Mouse (Mus musculus): Measurements from ENCODE around the gene Atp13a1.

The Atp13a1 gene

GRCm38 (mm10) chr8:69808094-69808863, 17.3 kb downstream of the Atp13a1 start, which contains the start of gene Gmip:
Gmip (plus strand) TSS chr8:69808679.
- Histone ChIP-seq H3K27me3 (ENCODE audit: control insufficient read depth, insufficient read depth, low read length, poor library complexity, severe bottlenecking) (no peaks in the 10 kb centered on the region), H3K36me3 (ENCODE audit: control insufficient read depth, insufficient read depth, low read length, poor library complexity, severe bottlenecking) (peaks cover 20% of the 10 kb centered on the region)
- DNase-seq (ENCODE audit: low read depth, low spot score) = peak; percentile 91

- DNase-seq (ENCODE audit: low read depth, low spot score) = peak; percentile 72
- peaks cover 23% of the 10 kb centered on the region for H3K36me3 ChIP-seq (ENCODE audit: control insufficient read depth, insufficient read depth, low read length, poor library complexity, severe bottlenecking)
- no peaks in the 10 kb centered on the region for H3K27me3 ChIP-seq (ENCODE audit: control insufficient read depth, insufficient read depth, low read length, poor library complexity, severe bottlenecking)
These were observed 18.0 kb downstream of the Atp13a1 start for GRCm38 (mm10) chr8:69808864-69809403.

- no peak for DNase-seq (ENCODE audit: low read depth, low spot score)
These were observed 18.9 kb downstream of the Atp13a1 start for GRCm38 (mm10) chr8:69809820-69810219.

GRCm38 (mm10) chr8:69814881-69815280, 23.9 kb downstream of the Atp13a1 start:
- no peak for DNase-seq (ENCODE audit: low read depth, low spot score)
- Histone ChIP-seq H3K36me3 (ENCODE audit: control insufficient read depth, insufficient read depth, low read length, poor library complexity, severe bottlenecking) (peaks cover 37% of the 10 kb centered on the region), H3K27me3 (ENCODE audit: control insufficient read depth, insufficient read depth, low read length, poor library complexity, severe bottlenecking) (no peaks in the 10 kb centered on the region)

More at GRCm38 (mm10) chr8:69809820-69810219, 18.9 kb downstream of the Atp13a1 start:
- Histone ChIP-seq H3K27me3 (ENCODE audit: control insufficient read depth, insufficient read depth, low read length, poor library complexity, severe bottlenecking) (no peaks in the 10 kb centered on the region), H3K36me3 (ENCODE audit: control insufficient read depth, insufficient read depth, low read length, poor library complexity, severe bottlenecking) (peaks cover 29% of the 10 kb centered on the region)

GRCm38 (mm10) chr8:69815396-69815795, 24.4 kb downstream of the Atp13a1 start:
- H3K36me3 ChIP-seq (ENCODE audit: control insufficient read depth, insufficient read depth, low read length, poor library complexity, severe bottlenecking) = peaks cover 34% of the 10 kb centered on the region
- DNase-seq (ENCODE audit: low read depth, low spot score) = no peak

GRCm38 (mm10) chr8:69820466-69820865, 29.5 kb downstream of the Atp13a1 start:
- peaks cover 8% of the 10 kb centered on the region for H3K36me3 ChIP-seq (ENCODE audit: control insufficient read depth, insufficient read depth, low read length, poor library complexity, severe bottlenecking)

More at GRCm38 (mm10) chr8:69815396-69815795, 24.4 kb downstream of the Atp13a1 start:
- no peaks in the 10 kb centered on the region for H3K27me3 ChIP-seq (ENCODE audit: control insufficient read depth, insufficient read depth, low read length, poor library complexity, severe bottlenecking)

GRCm38 (mm10) chr8:69821971-69822385, 31.0 kb downstream of the Atp13a1 start:
- peaks cover 7% of the 10 kb centered on the region for H3K36me3 ChIP-seq (ENCODE audit: control insufficient read depth, insufficient read depth, low read length, poor library complexity, severe bottlenecking)
- DNase-seq (ENCODE audit: low read depth, low spot score) = no peak
- no peaks in the 10 kb centered on the region for H3K27me3 ChIP-seq (ENCODE audit: control insufficient read depth, insufficient read depth, low read length, poor library complexity, severe bottlenecking)

More at GRCm38 (mm10) chr8:69820466-69820865, 29.5 kb downstream of the Atp13a1 start:
- DNase-seq (ENCODE audit: low read depth, low spot score) = no peak
- no peaks in the 10 kb centered on the region for H3K27me3 ChIP-seq (ENCODE audit: control insufficient read depth, insufficient read depth, low read length, poor library complexity, severe bottlenecking)

- no peaks in the 10 kb centered on the region for H3K27me3 ChIP-seq (ENCODE audit: control insufficient read depth, insufficient read depth, low read length, poor library complexity, severe bottlenecking)
- peak; percentile 88 for DNase-seq (ENCODE audit: low read depth, low spot score)
- peaks cover 3% of the 10 kb centered on the region for H3K36me3 ChIP-seq (ENCODE audit: control insufficient read depth, insufficient read depth, low read length, poor library complexity, severe bottlenecking)
These were observed 31.6 kb downstream of the Atp13a1 start, which contains the start of gene Lpar2 for GRCm38 (mm10) chr8:69822386-69823191. Lpar2 (plus strand) TSS chr8:69822429.

- H3K36me3 ChIP-seq (ENCODE audit: control insufficient read depth, insufficient read depth, low read length, poor library complexity, severe bottlenecking) = no peaks in the 10 kb centered on the region; the same call in 1 of the 2 replicates
- DNase-seq (ENCODE audit: low read depth, low spot score) = no peak
- H3K27me3 ChIP-seq (ENCODE audit: control insufficient read depth, insufficient read depth, low read length, poor library complexity, severe bottlenecking) = no peaks in the 10 kb centered on the region
These were observed 35.4 kb downstream of the Atp13a1 start for GRCm38 (mm10) chr8:69826371-69826770.

GRCm38 (mm10) chr8:69832298-69832853, 41.4 kb downstream of the Atp13a1 start, which contains the start of gene Pbx4:
Pbx4 (plus strand) TSS chr8:69832491.
- Histone ChIP-seq H3K27me3 (ENCODE audit: control insufficient read depth, insufficient read depth, low read length, poor library complexity, severe bottlenecking) (no peaks in the 10 kb centered on the region), H3K36me3 (ENCODE audit: control insufficient read depth, insufficient read depth, low read length, poor library complexity, severe bottlenecking) (no peaks in the 10 kb centered on the region)
- peak; percentile 98 for DNase-seq (ENCODE audit: low read depth, low spot score)

- no peak for DNase-seq (ENCODE audit: low read depth, low spot score)
These were observed 46.2 kb downstream of the Atp13a1 start for GRCm38 (mm10) chr8:69837057-69837682.

GRCm38 (mm10) chr8:69847167-69848065, 56.5 kb downstream of the Atp13a1 start:
- H3K36me3 ChIP-seq (ENCODE audit: control insufficient read depth, insufficient read depth, low read length, poor library complexity, severe bottlenecking) = no peaks in the 10 kb centered on the region
- H3K27me3 ChIP-seq (ENCODE audit: control insufficient read depth, insufficient read depth, low read length, poor library complexity, severe bottlenecking) = no peaks in the 10 kb centered on the region
- DNase-seq (ENCODE audit: low read depth, low spot score) = no peak

More at GRCm38 (mm10) chr8:69837057-69837682, 46.2 kb downstream of the Atp13a1 start:
- no peaks in the 10 kb centered on the region for H3K36me3 ChIP-seq (ENCODE audit: control insufficient read depth, insufficient read depth, low read length, poor library complexity, severe bottlenecking)
- no peaks in the 10 kb centered on the region for H3K27me3 ChIP-seq (ENCODE audit: control insufficient read depth, insufficient read depth, low read length, poor library complexity, severe bottlenecking)

- no peak for DNase-seq (ENCODE audit: low read depth, low spot score)
- no peaks in the 10 kb centered on the region for H3K27me3 ChIP-seq (ENCODE audit: control insufficient read depth, insufficient read depth, low read length, poor library complexity, severe bottlenecking)
These were observed 58.0 kb downstream of the Atp13a1 start for GRCm38 (mm10) chr8:69848951-69849350.

More at GRCm38 (mm10) chr8:69848951-69849350, 58.0 kb downstream of the Atp13a1 start:
- H3K36me3 ChIP-seq (ENCODE audit: control insufficient read depth, insufficient read depth, low read length, poor library complexity, severe bottlenecking) = no peaks in the 10 kb centered on the region

Data from splenic B cell, adult 2 months (primary cell).